Mouse (Mus musculus) E14TG2a.4 (cell line): ENCODE results near the gene Gga2.

Source experiments
- CTCF ChIP-seq: conservative IDR thresholded peaks from 2 replicates; pipeline ENCODE4 v1.5.1; 2014; ENCODE audit warnings: low read length
- NANOG ChIP-seq: IDR thresholded peaks from 2 replicates; pipeline ENCODE4 v1.6.1; 2014; ENCODE audit warnings: borderline replicate concordance, low read length, mixed read lengths

- TF ChIP-seq NANOG (no peak), CTCF (no peak)
Observed at GRCm38 (mm10) chr7:121939244-121939643, 81.8 kb downstream of the Gga2 start.
